Mouse (Mus musculus) urinary bladder, postnatal 4 days (tissue): ENCODE measurements around the gene Pigx.
"Not testable (repeated sequence)": the region's sequence is repeated elsewhere in the genome, so short reads cannot be mapped to it uniquely, and the experiment has no call there.

ENCODE experiments used
- DNase-seq, 2 experiments: peaks; one replicate each; pipeline ENCODE4 v3.0.0; 2021 to 2022; ENCODE audit warnings: low spot score in 2 of 2

The Pigx gene

GRCm38 (mm10) chr16:32108578-32108977 is 9.0 kb upstream of the Pigx start:
- DNase-seq: no peak

GRCm38 (mm10) chr16:32108170-32108569 is 8.6 kb upstream of the Pigx start:
- no peak for DNase-seq

GRCm38 (mm10) chr16:32107342-32108045 is 8.0 kb upstream of the Pigx start:
- DNase-seq: no peak

- DNase-seq: no peak
Observed at GRCm38 (mm10) chr16:32105698-32106097, 6.2 kb upstream of the Pigx start.

- no peak for DNase-seq
Observed at GRCm38 (mm10) chr16:32102295-32102694, 2.8 kb upstream of the Pigx start.

- DNase-seq: no peak
Observed at GRCm38 (mm10) chr16:32098897-32099637, 473 bp downstream of the Pigx start.

- not testable (repeated sequence) for DNase-seq
Observed at GRCm38 (mm10) chr16:32097757-32098156, 1.8 kb downstream of the Pigx start.

GRCm38 (mm10) chr16:32091466-32091865 is 8.1 kb downstream of the Pigx start:
- no peak for DNase-seq

- DNase-seq: no peak
Observed at GRCm38 (mm10) chr16:32087629-32088443, 11.7 kb downstream of the Pigx start.

- peak; percentile 86 to 87 for DNase-seq
Observed at GRCm38 (mm10) chr16:32078991-32079511, 20.5 kb downstream of the Pigx start, which contains the start of gene Pak2. Pak2 (minus strand) TSS chr16:32079342.

- DNase-seq: peak in 1 of 2 experiments; percentile 61
Observed at GRCm38 (mm10) chr16:32078408-32078990, 21.0 kb downstream of the Pigx start.

- no peak for DNase-seq
Observed at GRCm38 (mm10) chr16:32077648-32078407, 21.7 kb downstream of the Pigx start.

- DNase-seq: no peak
Observed at GRCm38 (mm10) chr16:32076406-32076805, 23.1 kb downstream of the Pigx start.

GRCm38 (mm10) chr16:32075762-32076161 is 23.8 kb downstream of the Pigx start:
- no peak for DNase-seq

- DNase-seq: not testable (repeated sequence)
Observed at GRCm38 (mm10) chr16:32070070-32070469, 29.5 kb downstream of the Pigx start.

GRCm38 (mm10) chr16:32068389-32069300 is 30.9 kb downstream of the Pigx start:
- no peak for DNase-seq

- DNase-seq: no peak
Observed at GRCm38 (mm10) chr16:32066899-32067298, 32.6 kb downstream of the Pigx start.

GRCm38 (mm10) chr16:32063900-32064299 is 35.6 kb downstream of the Pigx start:
- no peak for DNase-seq

- no peak for DNase-seq
Observed at GRCm38 (mm10) chr16:32062226-32062625, 37.3 kb downstream of the Pigx start.
